Mouse (Mus musculus): ENCODE data around the gene Coro7. TPM values are rescaled to one million over a fixed set of nuclear protein-coding genes. Genes with fewer than 3 reads are reported as not detected.

The Coro7 gene
- polyA plus RNA-seq, 1 experiment from 2014 or later: 33.5 TPM

GRCm38 (mm10) chr16:4607818-4608531, 71.6 kb downstream of the Coro7 start:
- no peaks in the 10 kb centered on the region for H3K9me3 ChIP-seq
- peaks cover 52% of the 10 kb centered on the region for H3K4me1 ChIP-seq (replicated peaks)
- no peak overlapping the region for H3K9ac ChIP-seq
- H3K4me3 ChIP-seq: no peak overlapping the region
- no peaks in the 10 kb centered on the region for H3K27me3 ChIP-seq
- H3K27ac ChIP-seq (replicated peaks): peak overlapping the region; percentile 35; the same call in 1 of the 2 replicates
- peaks cover 39% of the 10 kb centered on the region for H3K36me3 ChIP-seq
- peak; percentile 23 for ATAC-seq (ENCODE audit: low read depth)
- WGBS: 50% methylated on average over 9 of the region's 9 CpGs
- H3K4me2 ChIP-seq: no peak overlapping the region

DNA sequence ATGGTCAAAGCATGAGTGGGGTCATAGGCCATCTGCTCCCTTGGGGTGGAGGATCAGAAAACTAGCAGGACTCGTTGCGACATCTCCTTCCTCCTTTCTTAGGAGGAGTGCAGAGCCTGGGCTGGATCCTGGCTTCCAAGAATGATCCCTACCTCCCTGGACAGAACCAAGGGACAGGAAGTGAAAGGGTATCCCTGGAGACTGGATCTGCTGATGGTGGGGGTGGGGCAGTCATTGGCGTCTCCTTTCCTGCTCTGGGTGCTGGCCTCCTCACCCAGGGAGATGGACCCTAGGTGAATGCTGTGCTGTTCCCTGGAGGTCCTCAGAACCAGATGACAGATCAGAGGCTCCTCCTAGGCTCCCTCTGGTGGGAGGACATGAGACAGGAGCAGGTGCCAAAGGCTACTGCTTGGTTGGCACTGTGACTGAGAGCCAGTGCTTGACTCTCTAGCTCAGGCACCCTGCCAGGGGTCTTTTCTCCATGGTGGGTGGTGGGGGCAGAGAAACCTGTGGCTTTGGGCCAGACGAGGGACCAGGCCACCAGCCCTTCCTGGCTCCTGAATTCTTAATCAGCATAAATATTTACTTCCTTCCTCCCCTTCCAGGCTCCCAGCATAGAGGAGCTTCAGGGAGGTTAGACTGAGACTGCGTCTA, 73.0 kb downstream of the Coro7 start:
- H3K36me3 ChIP-seq: peaks cover 26% of the 10 kb centered on the region
- H3K9ac ChIP-seq: no peak overlapping the region
- H3K4me2 ChIP-seq: no peak overlapping the region
- H3K4me3 ChIP-seq: no peak overlapping the region
- peak overlapping the region; percentile 52 for H3K27ac ChIP-seq (replicated peaks)
- 43% methylated on average over 5 of the region's 5 CpGs for WGBS
- ATAC-seq (ENCODE audit: low read depth): 0 out of 2 replicates have a peak, but pooled peaks have one; percentile 21
- H3K9me3 ChIP-seq: no peaks in the 10 kb centered on the region
- peaks cover 65% of the 10 kb centered on the region for H3K4me1 ChIP-seq (replicated peaks)
- H3K27me3 ChIP-seq: no peaks in the 10 kb centered on the region

GRCm38 (mm10) chr16:4605514-4606131, 74.0 kb downstream of the Coro7 start:
- peaks cover 17% of the 10 kb centered on the region for H3K36me3 ChIP-seq

DNA sequence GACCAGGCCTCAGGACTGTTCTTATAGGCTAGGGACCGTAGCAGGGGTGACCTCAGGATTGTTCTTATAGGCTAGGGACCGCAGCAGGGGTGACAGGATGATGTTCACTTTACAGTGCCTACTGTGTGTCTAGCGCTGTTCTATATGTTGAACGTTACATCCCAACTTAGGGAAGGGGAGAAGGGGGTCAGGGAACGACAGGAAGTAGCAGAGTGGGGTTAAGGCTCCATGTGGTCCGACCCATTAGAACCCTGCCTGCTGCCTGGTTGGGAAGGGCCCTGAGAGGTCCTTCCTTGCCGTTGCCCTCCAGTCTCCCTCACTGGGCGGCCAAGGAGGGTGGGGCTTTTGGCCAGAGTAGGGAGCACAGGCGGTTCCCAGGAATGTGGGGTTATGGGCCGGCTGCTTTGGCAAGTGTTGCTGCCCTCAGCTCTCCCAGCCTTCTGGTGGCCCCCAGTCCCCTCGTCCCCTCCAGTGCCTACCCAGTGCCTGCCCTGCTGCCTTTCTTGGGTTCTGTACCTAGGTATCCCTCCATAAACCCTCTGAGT, 75.2 kb downstream of the Coro7 start:
- Histone ChIP-seq H3K27me3 (no peaks in the 10 kb centered on the region), H3K4me2 (no peak overlapping the region), H3K36me3 (peaks cover 6% of the 10 kb centered on the region; the same call in 1 of the 2 replicates), H3K27ac (replicated peaks) (no peak overlapping the region), H3K9me3 (no peaks in the 10 kb centered on the region), H3K9ac (0 out of 2 replicates have a peak overlapping the region, but pooled peaks have one; percentile 14), H3K4me3 (no peak overlapping the region), H3K4me1 (replicated peaks) (peaks cover 87% of the 10 kb centered on the region)
- 62% methylated on average over 11 of the region's 11 CpGs for WGBS
- ATAC-seq (ENCODE audit: low read depth): no peak

More at GRCm38 (mm10) chr16:4605514-4606131, 74.0 kb downstream of the Coro7 start:
- Histone ChIP-seq H3K4me3 (no peak overlapping the region), H3K4me1 (replicated peaks) (peaks cover 75% of the 10 kb centered on the region), H3K9me3 (no peaks in the 10 kb centered on the region), H3K4me2 (no peak overlapping the region), H3K9ac (peak overlapping the region; percentile 50; the same call in 1 of the 2 replicates), H3K27ac (replicated peaks) (peak overlapping the region; percentile 52), H3K27me3 (no peaks in the 10 kb centered on the region)
- WGBS: 42% methylated on average over 9 of the region's 13 CpGs
- no peak for ATAC-seq (ENCODE audit: low read depth)

DNA sequence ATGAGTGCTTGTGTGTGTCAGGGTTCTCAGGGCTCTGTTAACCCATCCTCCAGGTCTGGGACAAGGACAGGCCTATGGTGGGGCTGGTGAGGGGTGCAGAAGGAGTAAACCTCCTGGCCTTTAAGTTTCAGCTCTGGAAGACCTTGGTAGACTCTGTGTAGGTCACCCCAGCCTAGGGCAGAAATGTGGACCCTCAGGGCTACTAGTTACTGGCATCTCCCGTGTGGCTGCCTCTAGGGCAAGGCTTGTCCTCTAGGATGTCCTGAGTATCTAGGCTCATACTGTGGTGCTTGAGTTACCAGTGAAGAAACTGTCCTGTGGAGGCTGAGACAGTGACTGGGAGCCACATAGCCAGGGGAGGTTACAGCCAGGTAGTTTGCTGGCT, 76.1 kb downstream of the Coro7 start:
- no peak for ATAC-seq (ENCODE audit: low read depth)
- H3K4me2 ChIP-seq: no peak overlapping the region
- 0 out of 2 replicates have a peak overlapping the region, but pooled peaks have one; percentile 14 for H3K9ac ChIP-seq
- no peaks in the 10 kb centered on the region for H3K27me3 ChIP-seq
- WGBS: 43% methylated on average over 1 of the region's 1 CpGs
- peaks cover 96% of the 10 kb centered on the region for H3K4me1 ChIP-seq (replicated peaks)
- H3K9me3 ChIP-seq: no peaks in the 10 kb centered on the region
- peak overlapping the region; percentile 52 for H3K27ac ChIP-seq (replicated peaks)
- no peaks in the 10 kb centered on the region for H3K36me3 ChIP-seq
- no peak overlapping the region for H3K4me3 ChIP-seq

DNA sequence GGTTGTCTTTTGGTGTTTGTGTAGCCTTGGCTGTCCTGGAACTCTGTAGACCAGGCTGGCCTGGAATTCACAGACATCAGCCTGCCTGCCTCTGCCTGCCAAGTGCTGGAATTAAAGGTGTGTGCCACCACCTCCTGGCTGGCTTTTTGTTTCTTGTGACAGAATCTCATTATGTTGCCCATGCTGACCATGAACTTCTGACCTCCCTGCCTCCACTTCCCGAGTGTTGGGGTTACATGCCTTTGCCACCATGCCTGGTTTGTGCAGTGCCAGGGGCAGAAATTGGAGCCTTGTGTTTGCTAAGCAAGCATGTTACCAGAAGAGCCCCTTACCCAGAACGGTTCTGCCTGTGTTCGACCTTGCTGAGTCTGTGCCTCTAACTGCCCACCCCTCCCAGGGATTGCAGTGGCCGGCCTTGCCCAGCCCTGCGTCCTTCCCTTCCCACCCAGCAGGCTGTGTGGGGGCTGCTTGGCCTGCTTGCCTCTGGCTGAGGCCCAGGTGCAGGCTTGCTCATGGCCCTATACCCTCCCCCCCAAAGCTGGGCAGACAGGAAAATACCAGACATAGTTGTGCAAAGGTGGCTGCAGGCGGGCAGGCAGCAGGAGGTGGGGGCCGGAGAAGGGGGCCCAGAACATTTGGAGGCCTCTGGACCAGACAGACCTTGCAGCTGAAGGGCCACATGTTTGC, 76.7 kb downstream of the Coro7 start:
- no peak for ATAC-seq (ENCODE audit: low read depth)
- WGBS: 31% methylated on average over 7 of the region's 7 CpGs
- H3K9ac ChIP-seq: peak overlapping the region; percentile 49; the same call in 1 of the 2 replicates

GRCm38 (mm10) chr16:4602189-4602588, 77.4 kb downstream of the Coro7 start:
- Histone ChIP-seq H3K4me1 (replicated peaks) (peaks cover 99% of the 10 kb centered on the region), H3K9me3 (no peaks in the 10 kb centered on the region), H3K4me2 (no peak overlapping the region), H3K36me3 (no peaks in the 10 kb centered on the region), H3K4me3 (no peak overlapping the region), H3K9ac (peak overlapping the region; percentile 23), H3K27me3 (no peaks in the 10 kb centered on the region), H3K27ac (replicated peaks) (peak overlapping the region; percentile 52)
- ATAC-seq (ENCODE audit: low read depth): no peak
- 5% methylated on average over 3 of the region's 3 CpGs for WGBS

More for the DNA sequence above, 76.7 kb downstream of the Coro7 start:
- H3K27ac ChIP-seq (replicated peaks): peak overlapping the region; percentile 52
- no peaks in the 10 kb centered on the region for H3K9me3 ChIP-seq
- H3K4me2 ChIP-seq: no peak overlapping the region
- no peak overlapping the region for H3K4me3 ChIP-seq
- peaks cover 98% of the 10 kb centered on the region for H3K4me1 ChIP-seq (replicated peaks)
- H3K27me3 ChIP-seq: no peaks in the 10 kb centered on the region
- H3K36me3 ChIP-seq: no peaks in the 10 kb centered on the region

DNA sequence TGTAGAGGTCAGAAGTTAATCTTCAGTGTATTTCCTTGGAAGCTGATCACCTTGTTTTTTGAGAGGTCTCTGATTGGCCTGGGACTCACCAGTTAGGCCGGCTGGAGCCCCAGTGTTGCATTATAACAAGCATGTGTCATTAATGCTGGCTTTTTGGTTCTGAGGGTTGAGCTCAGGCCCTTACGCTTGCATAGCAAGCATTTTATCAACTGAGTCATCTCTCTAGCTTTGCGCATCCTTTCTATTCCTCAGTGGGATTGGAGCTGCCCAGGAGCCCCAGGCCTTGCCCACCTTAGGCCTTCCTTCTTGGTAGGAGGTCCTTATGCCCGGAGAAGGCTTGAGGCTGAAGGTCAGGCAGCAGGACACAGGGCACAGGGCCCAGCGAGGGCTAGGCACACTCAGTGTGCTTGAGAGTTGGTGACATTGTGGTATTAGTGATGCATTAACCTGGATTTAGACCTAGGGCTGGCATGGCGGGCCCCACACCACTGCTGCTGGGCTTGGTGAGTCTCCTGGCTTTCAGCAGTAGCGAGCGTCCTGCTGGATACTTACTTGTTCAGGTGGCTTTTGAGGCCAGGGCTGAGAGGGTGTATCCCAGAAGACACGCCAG, 78.8 kb downstream of the Coro7 start:
- H3K36me3 ChIP-seq: no peaks in the 10 kb centered on the region
- H3K27ac ChIP-seq (replicated peaks): peak overlapping the region; percentile 18; the same call in 1 of the 2 replicates
- ATAC-seq (ENCODE audit: low read depth): no peak
- peaks cover 99% of the 10 kb centered on the region for H3K4me1 ChIP-seq (replicated peaks)
- no peaks in the 10 kb centered on the region for H3K27me3 ChIP-seq
- H3K4me3 ChIP-seq: no peak overlapping the region
- H3K4me2 ChIP-seq: no peak overlapping the region
- WGBS: 84% methylated on average over 9 of the region's 9 CpGs
- H3K9ac ChIP-seq: no peak overlapping the region
- H3K9me3 ChIP-seq: no peaks in the 10 kb centered on the region

- H3K4me2 ChIP-seq: no peak overlapping the region
- ATAC-seq (ENCODE audit: low read depth): no peak
- H3K27ac ChIP-seq (replicated peaks): no peak overlapping the region
- 88% methylated on average over 3 of the region's 3 CpGs for WGBS
- no peak overlapping the region for H3K9ac ChIP-seq
- H3K9me3 ChIP-seq: no peaks in the 10 kb centered on the region
- H3K4me1 ChIP-seq (replicated peaks): peaks cover 94% of the 10 kb centered on the region
- H3K4me3 ChIP-seq: no peak overlapping the region
- H3K36me3 ChIP-seq: no peaks in the 10 kb centered on the region
- no peaks in the 10 kb centered on the region for H3K27me3 ChIP-seq
Measured at GRCm38 (mm10) chr16:4599616-4600015, 80.0 kb downstream of the Coro7 start.

- Histone ChIP-seq H3K4me1 (replicated peaks) (peaks cover 89% of the 10 kb centered on the region), H3K36me3 (no peaks in the 10 kb centered on the region), H3K27me3 (no peaks in the 10 kb centered on the region), H3K4me2 (peak overlapping the region; percentile 97), H3K4me3 (no peak overlapping the region), H3K9ac (no peak overlapping the region), H3K9me3 (no peaks in the 10 kb centered on the region), H3K27ac (replicated peaks) (peak overlapping the region; percentile 97)
- no peak for ATAC-seq (ENCODE audit: low read depth)
- 8% methylated on average over 6 of the region's 6 CpGs for WGBS
Measured at GRCm38 (mm10) chr16:4598891-4599543, 80.6 kb downstream of the Coro7 start.

GRCm38 (mm10) chr16:4598041-4598440, 81.5 kb downstream of the Coro7 start:
- WGBS: 50% methylated on average over 5 of the region's 5 CpGs
- Histone ChIP-seq H3K27ac (replicated peaks) (peak overlapping the region; percentile 97), H3K9me3 (no peaks in the 10 kb centered on the region), H3K9ac (peak overlapping the region; percentile 43; the same call in 1 of the 2 replicates), H3K4me2 (peak overlapping the region; percentile 97), H3K4me1 (replicated peaks) (peaks cover 89% of the 10 kb centered on the region), H3K27me3 (no peaks in the 10 kb centered on the region), H3K4me3 (no peak overlapping the region), H3K36me3 (no peaks in the 10 kb centered on the region)
- ATAC-seq (ENCODE audit: low read depth): no peak

All from neural tube, embryonic 13.5 days (tissue).